Comparison of ENCODE assay signal across 22 mouse cellular contexts in genomic region chr1:105083551-105084103, GRCm38 (mm10).
DNase-seq lines count a peak whose midpoint lies in the region; ATAC-seq and TF ChIP-seq lines count a peak whose summit lies in the region.
"Had no signal": no experiment of that assay in that cellular context is flagged by ENCODE, and none has a peak within 500 bp of the region (broad histone marks: within the 10 kb centered on the region; RNA-seq: fewer than 3 reads in every experiment).

No protein-coding gene starts in this region.

- no peak for DNase-seq in midbrain, embryonic 14.5 days
- no peak for DNase-seq in midbrain, postnatal 0 days (ENCODE audit: low spot score)
- peak; percentile 10 for DNase-seq in embryo, embryonic 10 days (ENCODE audit: low spot score)
- peak; percentile 17 for DNase-seq in embryonic facial prominence, embryonic 10.5 days (ENCODE audit: low spot score)
- DNase-seq in urinary bladder, postnatal 14 days (ENCODE audit: low spot score) = no peak
- no peak for DNase-seq in right cerebral cortex, postnatal 25 days
- DNase-seq: adrenal gland, adult 8-10 months; cerebellum, adult 2 months; cerebellum, postnatal 25 days; gastrocnemius, postnatal 36 days; heart, adult 2 months; liver, postnatal 0 days; thymus, adult 2 months had no signal

- ATAC-seq in midbrain, embryonic 14.5 days (ENCODE audit: low FRiP score, low TSS enrichment) = peak; percentile 17; the same call in 1 of the 2 replicates
- ATAC-seq in midbrain, postnatal 0 days (ENCODE audit: low FRiP score) = no peak
- peak; percentile 56; the same call in 1 of the 2 replicates for ATAC-seq in limb, embryonic 12.5 days (ENCODE audit: insufficient number of reproducible peaks, insufficient read depth, low FRiP score, low TSS enrichment, low read depth)
- ATAC-seq: activated CD4-positive, CD25-positive, alpha-beta regulatory T cell, adult 4 months; forebrain, embryonic 14.5 days; liver, postnatal 0 days; lung, postnatal 0 days had no signal

- no peak for TF ChIP-seq CTCF in midbrain, postnatal 0 days (IDR thresholded peaks at IDR 0.05)

- H3K9me3 ChIP-seq in midbrain, embryonic 14.5 days (ENCODE audit: control insufficient read depth, low read length) = no peaks in the 10 kb centered on the region
- no peaks in the 10 kb centered on the region for H3K9me3 ChIP-seq in midbrain, postnatal 0 days (ENCODE audit: low read length)
- no peaks in the 10 kb centered on the region for H3K9me3 ChIP-seq in embryonic facial prominence, embryonic 10.5 days
- H3K9me3 ChIP-seq in limb, embryonic 12.5 days = no peaks in the 10 kb centered on the region
- H3K9me3 ChIP-seq: midbrain, embryonic 12.5 days; neural tube, embryonic 12.5 days had no signal

- no peaks in the 10 kb centered on the region for H3K27me3 ChIP-seq in midbrain, embryonic 14.5 days (ENCODE audit: control insufficient read depth, insufficient read depth, low read length)
- H3K27me3 ChIP-seq in midbrain, postnatal 0 days (ENCODE audit: insufficient read depth, low read length) = no peaks in the 10 kb centered on the region
- no peaks in the 10 kb centered on the region for H3K27me3 ChIP-seq in embryonic facial prominence, embryonic 10.5 days (replicated peaks; ENCODE audit: low read depth, poor library complexity, severe bottlenecking)
- H3K27me3 ChIP-seq in limb, embryonic 12.5 days = peaks cover 4% of the 10 kb centered on the region
- H3K27me3 ChIP-seq: midbrain, embryonic 12.5 days; neural tube, embryonic 12.5 days had no signal

- H3K4me2 ChIP-seq in midbrain, embryonic 14.5 days (ENCODE audit: low read length) = no peak overlapping the region
- H3K4me2 ChIP-seq in midbrain, postnatal 0 days (ENCODE audit: low read depth, low read length, poor library complexity, severe bottlenecking) = no peak overlapping the region
- no peak overlapping the region for H3K4me2 ChIP-seq in limb, embryonic 12.5 days
- H3K4me2 ChIP-seq: hindbrain, embryonic 14.5 days; liver, embryonic 11.5 days; midbrain, embryonic 12.5 days; neural tube, embryonic 12.5 days had no signal

- no peaks in the 10 kb centered on the region for H3K4me1 ChIP-seq in midbrain, embryonic 14.5 days (ENCODE audit: control insufficient read depth, insufficient read depth, low read length)
- H3K4me1 ChIP-seq in midbrain, postnatal 0 days (ENCODE audit: insufficient read depth, low read length) = no peaks in the 10 kb centered on the region
- no peaks in the 10 kb centered on the region for H3K4me1 ChIP-seq in embryonic facial prominence, embryonic 10.5 days
- peaks cover 13% of the 10 kb centered on the region for H3K4me1 ChIP-seq in limb, embryonic 12.5 days (replicated peaks)
- H3K4me1 ChIP-seq: midbrain, embryonic 12.5 days; neural tube, embryonic 12.5 days had no signal

- no peaks in the 10 kb centered on the region for H3K36me3 ChIP-seq in midbrain, embryonic 14.5 days (ENCODE audit: control insufficient read depth, insufficient read depth, low read length)
- H3K36me3 ChIP-seq in midbrain, postnatal 0 days (ENCODE audit: insufficient read depth, low read length) = no peaks in the 10 kb centered on the region
- H3K36me3 ChIP-seq in embryonic facial prominence, embryonic 10.5 days (replicated peaks) = no peaks in the 10 kb centered on the region
- H3K36me3 ChIP-seq in limb, embryonic 12.5 days = no peaks in the 10 kb centered on the region
- H3K36me3 ChIP-seq: midbrain, embryonic 12.5 days; neural tube, embryonic 12.5 days had no signal

- H3K27ac ChIP-seq in midbrain, embryonic 14.5 days (replicated peaks; ENCODE audit: low read depth, low read length) = no peak overlapping the region
- H3K27ac ChIP-seq in midbrain, postnatal 0 days (ENCODE audit: low read depth, low read length) = no peak overlapping the region
- no peak overlapping the region for H3K27ac ChIP-seq in embryonic facial prominence, embryonic 10.5 days (replicated peaks)
- H3K27ac ChIP-seq in limb, embryonic 12.5 days = peak overlapping the region; percentile 53
- H3K27ac ChIP-seq: heart, adult 2 months; hindbrain, embryonic 14.5 days; midbrain, embryonic 12.5 days; neural tube, embryonic 12.5 days; stomach, postnatal 0 days had no signal

- no peak overlapping the region for H3K4me3 ChIP-seq in midbrain, embryonic 14.5 days (replicated peaks; ENCODE audit: low read depth, low read length)
- H3K4me3 ChIP-seq in midbrain, postnatal 0 days (ENCODE audit: low read depth, low read length) = no peak overlapping the region
- H3K4me3 ChIP-seq in embryonic facial prominence, embryonic 10.5 days = no peak overlapping the region
- no peak overlapping the region for H3K4me3 ChIP-seq in limb, embryonic 12.5 days (replicated peaks)
- H3K4me3 ChIP-seq: heart, adult 2 months; midbrain, embryonic 12.5 days; neural tube, embryonic 12.5 days had no signal

- H3K9ac ChIP-seq in midbrain, embryonic 14.5 days (replicated peaks; ENCODE audit: low read length) = no peak overlapping the region
- H3K9ac ChIP-seq in midbrain, postnatal 0 days (replicated peaks; ENCODE audit: low read length, poor library complexity, severe bottlenecking) = no peak overlapping the region
- no peak overlapping the region for H3K9ac ChIP-seq in limb, embryonic 12.5 days (replicated peaks)
- H3K9ac ChIP-seq: hindbrain, embryonic 14.5 days; liver, postnatal 0 days; midbrain, embryonic 12.5 days; neural tube, embryonic 12.5 days had no signal

- 54% methylated on average over 6 of the region's 6 CpGs for WGBS in midbrain, embryonic 14.5 days
- WGBS in midbrain, postnatal 0 days = 62% methylated on average over 6 of the region's 6 CpGs
- 59% methylated on average over 6 of the region's 6 CpGs for WGBS in embryonic facial prominence, embryonic 10.5 days
- 49% methylated on average over 6 of the region's 6 CpGs for WGBS in limb, embryonic 12.5 days

Comparison
In these comparisons a context has a peak if more than half of its experiments do, and no peak if none do; other contexts are left out.
1. DNase-seq: peak in embryo, embryonic 10 days (single experiment) and embryonic facial prominence, embryonic 10.5 days (single experiment); none in midbrain, embryonic 14.5 days (single experiment), midbrain, postnatal 0 days (single experiment), urinary bladder, postnatal 14 days (single experiment) and right cerebral cortex, postnatal 25 days (single experiment).